In genomic region chr19:46306268-46306610, GRCm38 (mm10) we compare ENCODE assay signal across 8 mouse cellular contexts. TPM values are rescaled to one million over a fixed set of nuclear protein-coding genes. Genes with fewer than 3 reads are reported as not detected.
A peak's percentile ranks its signal among the peaks of the same experiment; 100 is the strongest.
DNase-seq lines count a peak whose midpoint lies in the region; ATAC-seq and TF ChIP-seq lines count a peak whose summit lies in the region.

No protein-coding gene starts in this region.

- no peak overlapping the region for H3K27ac ChIP-seq in neural tube, embryonic 12.5 days
- 0 out of 2 replicates have a peak overlapping the region, but pooled peaks have one; percentile 80 for H3K27ac ChIP-seq in intestine, postnatal 0 days (ENCODE audit: low read depth, low read length)
- no peak overlapping the region for H3K27ac ChIP-seq in small intestine, adult 2 months (ENCODE audit: insufficient read depth, low read depth, low read length)

- peaks cover 46% of the 10 kb centered on the region for H3K36me3 ChIP-seq in erythroblast, embryonic 14.5 days (ENCODE audit: control insufficient read depth)
- H3K36me3 ChIP-seq in neural tube, embryonic 12.5 days: peaks cover 4% of the 10 kb centered on the region; the same call in 1 of the 2 replicates
- peaks cover 27% of the 10 kb centered on the region for H3K36me3 ChIP-seq in intestine, postnatal 0 days (ENCODE audit: control insufficient read depth, insufficient read depth)
- H3K36me3 ChIP-seq in small intestine, adult 2 months (ENCODE audit: control insufficient read depth, insufficient read depth, low read length): peaks cover 34% of the 10 kb centered on the region

- 55% methylated on average over 5 of the region's 5 CpGs for WGBS in neural tube, embryonic 12.5 days
- 62% methylated on average over 5 of the region's 5 CpGs for whole genome bisulfite sequencing in intestine, postnatal 0 days
- WGBS in small intestine, adult 2 months: 67% methylated on average over 5 of the region's 5 CpGs

- H3K9me3 ChIP-seq in erythroblast, embryonic 14.5 days (ENCODE audit: control insufficient read depth, low read length): no peaks in the 10 kb centered on the region
- no peaks in the 10 kb centered on the region for H3K9me3 ChIP-seq in neural tube, embryonic 12.5 days
- H3K9me3 ChIP-seq in intestine, postnatal 0 days (ENCODE audit: control insufficient read depth): no peaks in the 10 kb centered on the region

- H3K4me2 ChIP-seq in neural tube, embryonic 12.5 days (replicated peaks): peak overlapping the region; percentile 92
- peak overlapping the region; percentile 95 for H3K4me2 ChIP-seq in intestine, postnatal 0 days (replicated peaks; ENCODE audit: low read depth)

- no peak for ATAC-seq in erythroblast, adult 5-6 weeks (replicated peaks; ENCODE audit: low FRiP score, poor library complexity, severe bottlenecking)
- ATAC-seq in neural tube, embryonic 12.5 days (ENCODE audit: low FRiP score, low read depth): no peak
- ATAC-seq in intestine, postnatal 0 days: no peak

- H3K27me3 ChIP-seq in erythroblast, embryonic 14.5 days (ENCODE audit: control insufficient read depth): peaks cover 6% of the 10 kb centered on the region; the same call in 1 of the 2 replicates
- peaks cover 36% of the 10 kb centered on the region for H3K27me3 ChIP-seq in neural tube, embryonic 12.5 days (replicated peaks)
- H3K27me3 ChIP-seq in intestine, postnatal 0 days (replicated peaks; ENCODE audit: control insufficient read depth, insufficient read depth, low read length): no peaks in the 10 kb centered on the region
- no peaks in the 10 kb centered on the region for H3K27me3 ChIP-seq in small intestine, adult 2 months (ENCODE audit: control insufficient read depth, insufficient read depth, low read length)

- peaks cover 71% of the 10 kb centered on the region for H3K4me1 ChIP-seq in erythroblast, embryonic 14.5 days (ENCODE audit: control insufficient read depth)
- H3K4me1 ChIP-seq in neural tube, embryonic 12.5 days: peaks cover 27% of the 10 kb centered on the region
- 0 out of 2 replicates have a peak, but pooled peaks cover 7% of the 10 kb centered on the region for H3K4me1 ChIP-seq in intestine, postnatal 0 days (replicated peaks; ENCODE audit: control insufficient read depth, insufficient read depth, low read length)
- H3K4me1 ChIP-seq in small intestine, adult 2 months (ENCODE audit: control insufficient read depth, insufficient read depth, insufficient read length, low read length): peaks cover 9% of the 10 kb centered on the region

- no peak for DNase-seq in neural tube, embryonic 10.5 days (ENCODE audit: extremely low spot score, low spot score)
- DNase-seq in Muller cell, postnatal 12 days (ENCODE audit: inconsistent ontology term): no peak
- DNase-seq in urinary bladder, adult 18-20 months (ENCODE audit: low spot score in 2 of 2): no peak

- peak overlapping the region; percentile 56 for H3K9ac ChIP-seq in neural tube, embryonic 12.5 days
- no peak overlapping the region for H3K9ac ChIP-seq in intestine, postnatal 0 days (ENCODE audit: low read depth, low read length)

- peak overlapping the region; percentile 93 for H3K4me3 ChIP-seq in erythroblast, embryonic 14.5 days (replicated peaks)
- peak overlapping the region; percentile 47; the same call in 1 of the 2 replicates for H3K4me3 ChIP-seq in neural tube, embryonic 12.5 days
- H3K4me3 ChIP-seq in intestine, postnatal 0 days (ENCODE audit: low read depth, low read length): peak overlapping the region; percentile 59
- peak overlapping the region; percentile 77 for H3K4me3 ChIP-seq in small intestine, adult 2 months (ENCODE audit: low read depth, low read length)

- no peak for TF ChIP-seq CTCF in intestine, postnatal 0 days (IDR thresholded peaks at IDR 0.05; ENCODE audit: low read depth)
- no peak for TF ChIP-seq CTCF in small intestine, adult 2 months (IDR thresholded peaks at IDR 0.05; ENCODE audit: extremely low read depth, insufficient read length, insufficient replicate concordance, low read depth, low read length)

- no peak for TF ChIP-seq POLR2A in small intestine, adult 2 months (IDR thresholded peaks at IDR 0.05; ENCODE audit: low read depth, low read length)

RNA-seq across cellular contexts. Expression of gene Nfkb2, which starts 2.1 kb away (rescaled TPM):
- polyA plus RNA-seq in erythroblast, embryonic 14.5 days (2012): 5.5 and 7.4 TPM in 2 replicates
- 0.96 and 1.0 TPM in 2 replicates for total RNA-seq in erythroblast, adult 5-6 weeks (2015; ENCODE audit: low replicate concordance)
- 2.8 and 3.1 TPM in 2 replicates for total RNA-seq in erythroblast, adult 5-6 weeks (2017; ENCODE audit: low replicate concordance)
- 3.9 and 4.0 TPM in 2 replicates for polyA plus RNA-seq in neural tube, embryonic 12.5 days (2016; fragmentation: Nextera tagmentation; extraction: Ambion mirVana)
- 6.1 and 6.7 TPM in 2 replicates for polyA plus RNA-seq in intestine, postnatal 0 days (2015; fragmentation: Nextera tagmentation; extraction: Ambion mirVana)
- polyA plus RNA-seq in small intestine, adult 2 months (2012; rRNA removed): 41.4 and 89.6 TPM in 2 replicates

RNA-seq across cellular contexts. Expression of gene Psd, which starts 20.7 kb away (rescaled TPM):
- polyA plus RNA-seq in erythroblast, embryonic 14.5 days (2012): 7.6 and 8.3 TPM in 2 replicates
- total RNA-seq in erythroblast, adult 5-6 weeks (2015; ENCODE audit: low replicate concordance): 0.63 TPM in 1 of 2 replicates, not detected in the other
- 0.70 TPM in 1 of 2 replicates, not detected in the other for total RNA-seq in erythroblast, adult 5-6 weeks (2017; ENCODE audit: low replicate concordance)
- 29.9 and 31.6 TPM in 2 replicates for polyA plus RNA-seq in neural tube, embryonic 12.5 days (2016; fragmentation: Nextera tagmentation; extraction: Ambion mirVana)
- polyA plus RNA-seq in intestine, postnatal 0 days (2015; fragmentation: Nextera tagmentation; extraction: Ambion mirVana): 27.1 and 30.1 TPM in 2 replicates
- polyA plus RNA-seq in small intestine, adult 2 months (2012; rRNA removed): 27.0 and 30.1 TPM in 2 replicates

RNA-seq across cellular contexts. Expression of gene Fbxl15, which starts 21.7 kb away (rescaled TPM):
- polyA plus RNA-seq in erythroblast, embryonic 14.5 days (2012): 10.4 and 12.7 TPM in 2 replicates
- total RNA-seq in erythroblast, adult 5-6 weeks (2015; ENCODE audit: low replicate concordance): not detected in 2 replicates
- not detected in 2 replicates for total RNA-seq in erythroblast, adult 5-6 weeks (2017; ENCODE audit: low replicate concordance)
- 26.8 and 28.2 TPM in 2 replicates for polyA plus RNA-seq in neural tube, embryonic 12.5 days (2016; fragmentation: Nextera tagmentation; extraction: Ambion mirVana)
- 22.0 and 25.3 TPM in 2 replicates for polyA plus RNA-seq in intestine, postnatal 0 days (2015; fragmentation: Nextera tagmentation; extraction: Ambion mirVana)
- polyA plus RNA-seq in small intestine, adult 2 months (2012; rRNA removed): 37.4 and 60.4 TPM in 2 replicates

RNA-seq across cellular contexts. Expression of gene Cuedc2, which starts 32.3 kb away (rescaled TPM):
- 15.7 and 17.4 TPM in 2 replicates for polyA plus RNA-seq in erythroblast, embryonic 14.5 days (2012)
- 8.1 and 8.4 TPM in 2 replicates for total RNA-seq in erythroblast, adult 5-6 weeks (2015; ENCODE audit: low replicate concordance)
- 23.6 and 39.4 TPM in 2 replicates for total RNA-seq in erythroblast, adult 5-6 weeks (2017; ENCODE audit: low replicate concordance)
- 284 and 289 TPM in 2 replicates for polyA plus RNA-seq in neural tube, embryonic 12.5 days (2016; fragmentation: Nextera tagmentation; extraction: Ambion mirVana)
- polyA plus RNA-seq in intestine, postnatal 0 days (2015; fragmentation: Nextera tagmentation; extraction: Ambion mirVana): 78.8 and 80.0 TPM in 2 replicates
- 23.5 and 26.9 TPM in 2 replicates for polyA plus RNA-seq in small intestine, adult 2 months (2012; rRNA removed)

RNA-seq across cellular contexts. Expression of gene Mfsd13a, which starts 34.7 kb away (rescaled TPM):
- polyA plus RNA-seq in erythroblast, embryonic 14.5 days (2012): 0.20 and 0.73 TPM in 2 replicates
- total RNA-seq in erythroblast, adult 5-6 weeks (2015; ENCODE audit: low replicate concordance): 5.4 and 9.6 TPM in 2 replicates
- total RNA-seq in erythroblast, adult 5-6 weeks (2017; ENCODE audit: low replicate concordance): 1.4 and 1.8 TPM in 2 replicates
- polyA plus RNA-seq in neural tube, embryonic 12.5 days (2016; fragmentation: Nextera tagmentation; extraction: Ambion mirVana): 8.5 and 9.3 TPM in 2 replicates
- 11.8 and 12.7 TPM in 2 replicates for polyA plus RNA-seq in intestine, postnatal 0 days (2015; fragmentation: Nextera tagmentation; extraction: Ambion mirVana)
- polyA plus RNA-seq in small intestine, adult 2 months (2012; rRNA removed): 29.4 and 36.0 TPM in 2 replicates
